Mouse (Mus musculus): ENCODE data around the gene Sec24a.

DNA sequence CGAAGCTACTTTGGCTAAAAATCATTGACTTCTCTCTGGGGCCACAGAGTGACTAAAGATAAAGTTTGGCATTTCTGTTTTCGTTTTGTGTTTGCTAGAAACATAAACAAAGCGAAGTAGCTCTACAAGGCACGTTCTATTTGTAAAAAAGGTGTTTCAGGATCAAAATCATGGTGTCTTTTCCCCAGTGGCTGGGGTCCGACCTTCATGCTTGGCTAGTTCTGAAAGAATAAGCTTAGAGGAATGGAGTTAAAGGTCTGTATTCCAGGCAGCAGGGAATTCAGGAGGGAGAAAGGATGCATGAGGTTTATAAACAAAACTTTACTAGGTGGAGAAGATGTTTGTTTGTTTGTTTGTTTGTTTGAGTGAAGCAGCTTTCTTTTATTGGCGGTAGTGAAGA is 74.1 kb downstream of the Sec24a start:
- TF ChIP-seq MYOG (IDR thresholded peaks at IDR 0.05; ENCODE audit: control insufficient read depth in 1 of 3, insufficient read depth in 1 of 3, insufficient read length in 2 of 3, low read depth in 2 of 3) (no peak), POLR2A (IDR thresholded peaks at IDR 0.05; ENCODE audit: insufficient read length, low read depth) (no peak), TCF12 (IDR thresholded peaks at IDR 0.05; ENCODE audit: insufficient read depth, poor library complexity, severe bottlenecking) (no peak), CEBPB (IDR thresholded peaks at IDR 0.05; ENCODE audit: insufficient read depth, poor library complexity, severe bottlenecking) (no peak), USF1 (IDR thresholded peaks at IDR 0.05; ENCODE audit: low read depth) (no peak), E2F4 (IDR thresholded peaks at IDR 0.05; ENCODE audit: insufficient read depth) (no peak)
